Mouse (Mus musculus): Measurements from ENCODE around the gene Tacc2. TPM values are rescaled to one million over a fixed set of nuclear protein-coding genes. Genes with fewer than 3 reads are reported as not detected.

The Tacc2 gene
- polyA plus RNA-seq, 1 experiment from 2014 or later = 47.4 TPM

GRCm38 (mm10) chr7:130668729-130669281 is 91.6 kb downstream of the Tacc2 start:
- H3K4me2 ChIP-seq (ENCODE audit: low read depth, low read length, severe bottlenecking) = no peak overlapping the region
- H3K27ac ChIP-seq (ENCODE audit: low read depth, low read length) = peak overlapping the region; percentile 48
- 0 out of 2 replicates have a peak, but pooled peaks cover 2% of the 10 kb centered on the region for H3K4me1 ChIP-seq (replicated peaks; ENCODE audit: control insufficient read depth, insufficient read depth, low read length)
- 71% methylated on average over 7 of the region's 7 CpGs for WGBS
- H3K27me3 ChIP-seq (ENCODE audit: control insufficient read depth, insufficient read depth, low read length) = no peaks in the 10 kb centered on the region
- no peak overlapping the region for H3K9ac ChIP-seq (ENCODE audit: low read length)
- H3K4me3 ChIP-seq (ENCODE audit: low read depth, low read length) = no peak overlapping the region
- ATAC-seq (replicated peaks; ENCODE audit: low FRiP score) (no peak), DNase-seq (ENCODE audit: low spot score) (no peak)
- H3K9me3 ChIP-seq (ENCODE audit: control insufficient read depth, low read length) = no peaks in the 10 kb centered on the region
- no peaks in the 10 kb centered on the region; the same call in 1 of the 2 replicates for H3K36me3 ChIP-seq (ENCODE audit: control insufficient read depth, insufficient read depth, low read length)

GRCm38 (mm10) chr7:130669370-130669881 is 92.2 kb downstream of the Tacc2 start:
- Histone ChIP-seq H3K27ac (ENCODE audit: low read depth, low read length) (peak overlapping the region; percentile 48; the same call in 1 of the 2 replicates), H3K4me2 (ENCODE audit: low read depth, low read length, severe bottlenecking) (no peak overlapping the region), H3K27me3 (ENCODE audit: control insufficient read depth, insufficient read depth, low read length) (no peaks in the 10 kb centered on the region), H3K9me3 (ENCODE audit: control insufficient read depth, low read length) (no peaks in the 10 kb centered on the region), H3K9ac (ENCODE audit: low read length) (no peak overlapping the region), H3K4me3 (ENCODE audit: low read depth, low read length) (no peak overlapping the region), H3K36me3 (ENCODE audit: control insufficient read depth, insufficient read depth, low read length) (no peaks in the 10 kb centered on the region; the same call in 1 of the 2 replicates), H3K4me1 (replicated peaks; ENCODE audit: control insufficient read depth, insufficient read depth, low read length) (0 out of 2 replicates have a peak, but pooled peaks cover 2% of the 10 kb centered on the region)
- WGBS = 74% methylated on average over 8 of the region's 8 CpGs
- DNase-seq (ENCODE audit: low spot score) = no peak
- no peak for ATAC-seq (replicated peaks; ENCODE audit: low FRiP score)

- DNase-seq (ENCODE audit: low spot score) = no peak
- 0 out of 2 replicates have a peak, but pooled peaks cover 2% of the 10 kb centered on the region for H3K4me1 ChIP-seq (replicated peaks; ENCODE audit: control insufficient read depth, insufficient read depth, low read length)
These were observed 93.1 kb downstream of the Tacc2 start for GRCm38 (mm10) chr7:130670358-130670757.

GRCm38 (mm10) chr7:130671301-130671700 is 94.1 kb downstream of the Tacc2 start:
- Histone ChIP-seq H3K27ac (ENCODE audit: low read depth, low read length) (no peak overlapping the region), H3K27me3 (ENCODE audit: control insufficient read depth, insufficient read depth, low read length) (no peaks in the 10 kb centered on the region), H3K4me2 (ENCODE audit: low read depth, low read length, severe bottlenecking) (no peak overlapping the region), H3K36me3 (ENCODE audit: control insufficient read depth, insufficient read depth, low read length) (no peaks in the 10 kb centered on the region; the same call in 1 of the 2 replicates), H3K4me1 (replicated peaks; ENCODE audit: control insufficient read depth, insufficient read depth, low read length) (0 out of 2 replicates have a peak, but pooled peaks cover 2% of the 10 kb centered on the region), H3K9me3 (ENCODE audit: control insufficient read depth, low read length) (no peaks in the 10 kb centered on the region), H3K9ac (ENCODE audit: low read length) (no peak overlapping the region), H3K4me3 (ENCODE audit: low read depth, low read length) (no peak overlapping the region)
- 77% methylated on average over 6 of the region's 6 CpGs for WGBS
- ATAC-seq (replicated peaks; ENCODE audit: low FRiP score) = no peak
- DNase-seq (ENCODE audit: low spot score) = no peak

More at GRCm38 (mm10) chr7:130670358-130670757, 93.1 kb downstream of the Tacc2 start:
- H3K4me2 ChIP-seq (ENCODE audit: low read depth, low read length, severe bottlenecking) = no peak overlapping the region
- no peak overlapping the region for H3K9ac ChIP-seq (ENCODE audit: low read length)
- no peaks in the 10 kb centered on the region for H3K36me3 ChIP-seq (ENCODE audit: control insufficient read depth, insufficient read depth, low read length)
- ATAC-seq (replicated peaks; ENCODE audit: low FRiP score) = no peak
- no peaks in the 10 kb centered on the region for H3K9me3 ChIP-seq (ENCODE audit: control insufficient read depth, low read length)
- no peaks in the 10 kb centered on the region for H3K27me3 ChIP-seq (ENCODE audit: control insufficient read depth, insufficient read depth, low read length)
- H3K27ac ChIP-seq (ENCODE audit: low read depth, low read length) = no peak overlapping the region
- 82% methylated on average over 4 of the region's 4 CpGs for WGBS
- H3K4me3 ChIP-seq (ENCODE audit: low read depth, low read length) = no peak overlapping the region

- 73% methylated on average over 9 of the region's 9 CpGs for WGBS
- ATAC-seq (replicated peaks; ENCODE audit: low FRiP score) = peak; percentile 79
- Histone ChIP-seq H3K27ac (ENCODE audit: low read depth, low read length) (no peak overlapping the region), H3K36me3 (ENCODE audit: control insufficient read depth, insufficient read depth, low read length) (no peaks in the 10 kb centered on the region; the same call in 1 of the 2 replicates), H3K9ac (ENCODE audit: low read length) (no peak overlapping the region; the same call in 1 of the 2 replicates), H3K4me1 (replicated peaks; ENCODE audit: control insufficient read depth, insufficient read depth, low read length) (peaks cover 2% of the 10 kb centered on the region; the same call in 1 of the 2 replicates), H3K4me3 (ENCODE audit: low read depth, low read length) (no peak overlapping the region), H3K27me3 (ENCODE audit: control insufficient read depth, insufficient read depth, low read length) (no peaks in the 10 kb centered on the region), H3K9me3 (ENCODE audit: control insufficient read depth, low read length) (no peaks in the 10 kb centered on the region), H3K4me2 (ENCODE audit: low read depth, low read length, severe bottlenecking) (no peak overlapping the region)
- DNase-seq (ENCODE audit: low spot score) = peak; percentile 66
These were observed 96.2 kb downstream of the Tacc2 start for GRCm38 (mm10) chr7:130673169-130674033.

- ATAC-seq (replicated peaks; ENCODE audit: low FRiP score) (no peak), DNase-seq (ENCODE audit: low spot score) (no peak)
- H3K4me3 ChIP-seq (ENCODE audit: low read depth, low read length) = no peak overlapping the region
- H3K4me1 ChIP-seq (replicated peaks; ENCODE audit: control insufficient read depth, insufficient read depth, low read length) = no peaks in the 10 kb centered on the region; the same call in 1 of the 2 replicates
- H3K9me3 ChIP-seq (ENCODE audit: control insufficient read depth, low read length) = no peaks in the 10 kb centered on the region
- no peaks in the 10 kb centered on the region for H3K27me3 ChIP-seq (ENCODE audit: control insufficient read depth, insufficient read depth, low read length)
- H3K4me2 ChIP-seq (ENCODE audit: low read depth, low read length, severe bottlenecking) = no peak overlapping the region
- no peaks in the 10 kb centered on the region; the same call in 1 of the 2 replicates for H3K36me3 ChIP-seq (ENCODE audit: control insufficient read depth, insufficient read depth, low read length)
- 75% methylated on average over 9 of the region's 9 CpGs for WGBS
- H3K27ac ChIP-seq (ENCODE audit: low read depth, low read length) = no peak overlapping the region
- no peak overlapping the region for H3K9ac ChIP-seq (ENCODE audit: low read length)
These were observed 97.3 kb downstream of the Tacc2 start for GRCm38 (mm10) chr7:130674526-130674925.

GRCm38 (mm10) chr7:130676885-130677540 is 99.8 kb downstream of the Tacc2 start:
- Histone ChIP-seq H3K36me3 (ENCODE audit: control insufficient read depth, insufficient read depth, low read length) (no peaks in the 10 kb centered on the region; the same call in 1 of the 2 replicates), H3K4me1 (replicated peaks; ENCODE audit: control insufficient read depth, insufficient read depth, low read length) (no peaks in the 10 kb centered on the region; the same call in 1 of the 2 replicates), H3K27ac (ENCODE audit: low read depth, low read length) (no peak overlapping the region), H3K4me3 (ENCODE audit: low read depth, low read length) (no peak overlapping the region), H3K9ac (ENCODE audit: low read length) (no peak overlapping the region), H3K4me2 (ENCODE audit: low read depth, low read length, severe bottlenecking) (no peak overlapping the region), H3K27me3 (ENCODE audit: control insufficient read depth, insufficient read depth, low read length) (no peaks in the 10 kb centered on the region), H3K9me3 (ENCODE audit: control insufficient read depth, low read length) (no peaks in the 10 kb centered on the region)
- ATAC-seq (replicated peaks; ENCODE audit: low FRiP score) (no peak), DNase-seq (ENCODE audit: low spot score) (no peak)
- whole genome bisulfite sequencing = 81% methylated on average over 11 of the region's 11 CpGs
